Mouse (Mus musculus): ENCODE results near the gene Gm13289. TPM values are rescaled to one million over a fixed set of nuclear protein-coding genes. Genes with fewer than 3 reads are reported as not detected.
A peak's percentile ranks its signal among the peaks of the same experiment; 100 is the strongest.
"Not testable (repeated sequence)": the region's sequence is repeated elsewhere in the genome, so short reads cannot be mapped to it uniquely, and the experiment has no call there.

Gm13289 gene
- total RNA-seq (2012; rRNA removed) (not detected in 2 replicates), total RNA-seq (2014; rRNA removed) (not detected in 2 replicates), polyA plus RNA-seq (2012; ENCODE audit: insufficient read length, low read depth) (not detected in 2 replicates)

DNA sequence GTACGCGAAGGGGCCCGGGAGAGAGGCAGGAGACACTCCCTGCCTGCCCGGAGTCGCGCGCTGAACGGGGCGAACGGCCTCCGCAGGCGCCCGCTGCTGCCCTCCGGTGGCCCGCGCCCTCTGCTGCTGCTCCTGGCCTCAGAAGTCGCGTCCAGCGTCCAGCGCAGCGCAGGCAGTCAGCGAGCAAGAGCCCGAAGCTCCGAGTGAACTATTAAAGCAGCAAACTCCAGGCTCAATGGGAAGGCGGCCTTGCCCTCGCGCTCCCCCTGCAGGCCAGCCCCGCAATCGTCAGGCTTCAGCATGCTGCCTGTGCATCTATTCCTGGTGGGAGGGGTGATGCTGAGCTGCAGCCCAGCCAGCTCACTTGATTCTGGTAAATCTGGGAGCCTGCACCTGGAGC is at the start of gene Gm13289:
Gene Gm13289 (plus strand): TSS at position 301 of the 400 bp plus-strand sequence.
- H3K4me1 ChIP-seq (ENCODE audit: control insufficient read depth in 1 of 2, insufficient read depth in 2 of 2); H3K9me3 ChIP-seq (replicated peaks; ENCODE audit: low read length); DNase-seq (ENCODE audit: extremely low read depth); H3K36me3 ChIP-seq (replicated peaks in 1 of 2; ENCODE audit: control insufficient read depth in 1 of 2, insufficient read depth in 1 of 2, low read length in 1 of 2); H3K27ac ChIP-seq (ENCODE audit: insufficient read depth, low read depth); H3K4me3 ChIP-seq (replicated peaks in 1 of 3; ENCODE audit: low read depth in 2 of 3, low read length in 2 of 3, poor library complexity in 1 of 3); H3K9ac ChIP-seq (ENCODE audit: insufficient read depth, low read depth); in situ Hi-C loops (cut with MboI; ENCODE audit: low pct_ligation_motif_present, low pct_unique_long_range_greater_than_20kb, low sequenced_read_pairs); H3K4me2 ChIP-seq (ENCODE audit: insufficient read depth, low read depth, poor library complexity, severe bottlenecking); H3K79me2 ChIP-seq (replicated peaks; ENCODE audit: control insufficient read depth, extremely low read depth, insufficient read depth, poor library complexity, severe bottlenecking); H3K27me3 ChIP-seq (replicated peaks); dilution Hi-C loops (cut with MboI; ENCODE audit: extremely low pct_ligation_motif_present, extremely low pct_unique_long_range_greater_than_20kb, low sequenced_read_pairs): not testable (repeated sequence)

DNA sequence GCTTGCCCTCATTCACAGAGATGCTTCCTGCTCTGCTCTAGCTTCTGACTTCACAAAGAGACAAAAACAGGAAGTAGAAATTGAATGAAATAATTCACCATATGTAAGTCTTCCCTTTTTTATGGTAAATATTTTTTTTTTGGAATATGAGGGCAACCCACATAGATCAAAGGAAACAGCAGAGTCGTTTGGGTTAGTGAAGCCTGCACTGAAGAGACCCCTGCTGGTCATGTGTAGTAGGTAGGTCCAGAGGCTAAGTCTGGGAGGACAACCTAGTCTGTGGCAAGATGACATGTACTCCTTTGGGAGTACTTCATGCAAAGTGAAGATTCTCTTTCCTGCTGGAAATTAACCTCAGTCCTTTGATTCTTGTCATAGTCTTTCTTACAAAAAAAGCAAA is 49.4 kb upstream of the Gm13289 start:
- peak; percentile 66 for DNase-seq (ENCODE audit: extremely low read depth)
- Histone ChIP-seq H3K9ac (ENCODE audit: insufficient read depth, low read depth) (no peak overlapping the region), H3K36me3 (replicated peaks in 1 of 2; ENCODE audit: control insufficient read depth in 1 of 2, insufficient read depth in 1 of 2, low read length in 1 of 2) (no peaks in the 10 kb centered on the region), H3K4me3 (replicated peaks in 1 of 3; ENCODE audit: low read depth in 2 of 3, low read length in 2 of 3, poor library complexity in 1 of 3) (no peak overlapping the region), H3K9me3 (replicated peaks; ENCODE audit: low read length) (no peaks in the 10 kb centered on the region), H3K27ac (ENCODE audit: insufficient read depth, low read depth) (no peak overlapping the region), H3K4me2 (ENCODE audit: insufficient read depth, low read depth, poor library complexity, severe bottlenecking) (peak overlapping the region; percentile 35; the same call in 1 of the 2 replicates), H3K79me2 (replicated peaks; ENCODE audit: control insufficient read depth, extremely low read depth, insufficient read depth, poor library complexity, severe bottlenecking) (no peaks in the 10 kb centered on the region), H3K4me1 (ENCODE audit: control insufficient read depth in 1 of 2, insufficient read depth in 2 of 2) (peaks cover 3 to 10% of the 10 kb centered on the region in 2 experiments; a peak in 2 of 4 replicates), H3K27me3 (replicated peaks) (peaks cover 9% of the 10 kb centered on the region)
- dilution Hi-C loops (cut with MboI; ENCODE audit: extremely low pct_ligation_motif_present, extremely low pct_unique_long_range_greater_than_20kb, low sequenced_read_pairs): no loop called here
- in situ Hi-C loops (cut with MboI; ENCODE audit: low pct_ligation_motif_present, low pct_unique_long_range_greater_than_20kb, low sequenced_read_pairs): no loop called here
- TF ChIP-seq GABPA (IDR thresholded peaks at IDR 0.05; ENCODE audit: insufficient replicate concordance, low read depth, low read length) (no peak), RCOR1 (conservative IDR thresholded peaks at IDR 0.05; ENCODE audit: low read depth, low read length) (no peak), CHD1 (IDR thresholded peaks at IDR 0.05; ENCODE audit: low read depth, low read length) (no peak), MAX (IDR thresholded peaks at IDR 0.05; ENCODE audit: low read length) (no peak), USF2 (conservative IDR thresholded peaks at IDR 0.05; ENCODE audit: low read depth, low read length) (no peak), RAD21 (IDR thresholded peaks at IDR 0.05; ENCODE audit: low read depth, low read length) (peak; percentile 72), CTCF (conservative IDR thresholded peaks at IDR 0.05 in 1 of 2, IDR thresholded peaks at IDR 0.05 in 1 of 2; ENCODE audit: low read depth in 2 of 2, low read length in 2 of 2) (peak; percentile 65 to 86), SIN3A (IDR thresholded peaks at IDR 0.05; ENCODE audit: low read length) (no peak), ZMIZ1 (IDR thresholded peaks at IDR 0.05; ENCODE audit: low read depth, low read length) (no peak), POLR2A (IDR thresholded peaks at IDR 0.05; ENCODE audit: low read depth, low read length) (no peak), NELFE (IDR thresholded peaks at IDR 0.05; ENCODE audit: low read depth, low read length) (no peak), E2F4 (IDR thresholded peaks at IDR 0.05; ENCODE audit: insufficient replicate concordance, low read depth, low read length) (no peak), SMC3 (IDR thresholded peaks at IDR 0.05; ENCODE audit: low read depth, low read length) (peak; percentile 95), ZC3H11A (IDR thresholded peaks at IDR 0.05; ENCODE audit: low read depth, low read length) (0 out of 2 replicates have a peak, but pooled peaks have one; percentile 2)

DNA sequence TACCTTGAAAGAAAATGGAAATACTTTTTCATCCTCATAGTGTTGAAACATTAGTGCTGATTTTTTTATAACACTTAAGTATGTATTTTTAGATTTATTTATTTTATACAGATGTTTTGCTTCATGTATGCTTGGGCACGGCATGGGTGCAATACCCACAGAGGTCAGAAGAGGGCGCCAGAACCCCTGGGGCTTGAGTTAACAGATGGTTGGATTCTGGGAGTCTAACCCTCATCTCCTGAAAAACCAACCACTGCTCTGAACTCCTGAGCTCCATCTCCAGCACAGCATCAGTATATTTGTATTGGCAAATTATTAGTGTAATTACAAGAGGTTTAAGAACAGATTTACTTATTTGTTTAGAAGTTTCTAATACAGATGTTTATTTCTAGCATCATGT is 38.2 kb upstream of the Gm13289 start:
- dilution Hi-C loops (cut with MboI; ENCODE audit: extremely low pct_ligation_motif_present, extremely low pct_unique_long_range_greater_than_20kb, low sequenced_read_pairs) (no loop called here), in situ Hi-C loops (cut with MboI; ENCODE audit: low pct_ligation_motif_present, low pct_unique_long_range_greater_than_20kb, low sequenced_read_pairs) (loop anchor here (5.0 kb wide), 1 partner anchor 36 kb away; no protein-coding TSS in a partner anchor)
- Histone ChIP-seq H3K4me1 (ENCODE audit: control insufficient read depth in 1 of 2, insufficient read depth in 2 of 2) (peaks cover 5 to 7% of the 10 kb centered on the region in 2 experiments), H3K36me3 (replicated peaks in 1 of 2; ENCODE audit: control insufficient read depth in 1 of 2, insufficient read depth in 1 of 2, low read length in 1 of 2) (no peaks in the 10 kb centered on the region), H3K79me2 (replicated peaks; ENCODE audit: control insufficient read depth, extremely low read depth, insufficient read depth, poor library complexity, severe bottlenecking) (no peaks in the 10 kb centered on the region), H3K4me2 (ENCODE audit: insufficient read depth, low read depth, poor library complexity, severe bottlenecking) (no peak overlapping the region), H3K4me3 (replicated peaks in 1 of 3; ENCODE audit: low read depth in 2 of 3, low read length in 2 of 3, poor library complexity in 1 of 3) (no peak overlapping the region), H3K27ac (ENCODE audit: insufficient read depth, low read depth) (no peak overlapping the region), H3K9ac (ENCODE audit: insufficient read depth, low read depth) (no peak overlapping the region), H3K27me3 (replicated peaks) (peaks cover 59% of the 10 kb centered on the region), H3K9me3 (replicated peaks; ENCODE audit: low read length) (no peaks in the 10 kb centered on the region)
- peak; percentile 62 for DNase-seq (ENCODE audit: extremely low read depth)
- TF ChIP-seq PAX5 (IDR thresholded peaks at IDR 0.05; ENCODE audit: low read length) (no peak), CHD1 (IDR thresholded peaks at IDR 0.05; ENCODE audit: low read depth, low read length) (no peak), ZNF384 (IDR thresholded peaks at IDR 0.05; ENCODE audit: low read depth, low read length) (no peak), JUN (IDR thresholded peaks at IDR 0.05; ENCODE audit: insufficient read depth, low read depth, low read length) (no peak), RAD21 (IDR thresholded peaks at IDR 0.05; ENCODE audit: low read depth, low read length) (peak; percentile 79), IRF4 (IDR thresholded peaks at IDR 0.05; ENCODE audit: low read depth, low read length) (no peak), USF2 (conservative IDR thresholded peaks at IDR 0.05; ENCODE audit: low read depth, low read length) (no peak), CTCF (conservative IDR thresholded peaks at IDR 0.05 in 1 of 2, IDR thresholded peaks at IDR 0.05 in 1 of 2; ENCODE audit: low read depth in 2 of 2, low read length in 2 of 2) (peak; percentile 91 to 96), KAT2A (IDR thresholded peaks at IDR 0.05; ENCODE audit: insufficient replicate concordance, low read length) (no peak), ELF1 (IDR thresholded peaks at IDR 0.05; ENCODE audit: low read depth, low read length) (no peak), CHD2 (IDR thresholded peaks at IDR 0.05; ENCODE audit: low read length) (no peak), SMC3 (IDR thresholded peaks at IDR 0.05; ENCODE audit: low read depth, low read length) (peak; percentile 79), HCFC1 (IDR thresholded peaks at IDR 0.05; ENCODE audit: low read depth, low read length) (no peak), TCF12 (IDR thresholded peaks at IDR 0.05; ENCODE audit: low read depth, low read length) (no peak), MAZ (IDR thresholded peaks at IDR 0.05; ENCODE audit: low read depth, low read length) (no peak), UBTF (IDR thresholded peaks at IDR 0.05; ENCODE audit: low read depth, low read length) (no peak), ETS1 (conservative IDR thresholded peaks at IDR 0.05; ENCODE audit: low read depth, low read length) (no peak)
